Mouse (Mus musculus) heart, embryonic 14.5 days (tissue): ENCODE data around the gene 1700047I17Rik2. TPM values are rescaled to one million over a fixed set of nuclear protein-coding genes. Genes with fewer than 3 reads are reported as not detected.
"Not testable (repeated sequence)": the region's sequence is repeated elsewhere in the genome, so short reads cannot be mapped to it uniquely, and the experiment has no call there.

Source experiments
- ATAC-seq: fragments of 200-750 bp; cut with Nextera tagmentation; 2 replicates; pipeline ENCODE4 v1.8.0; 2017; ENCODE audit warnings: low read depth, moderate TSS enrichment; ENCODE audit not compliant: insufficient number of reproducible peaks, insufficient read depth, low FRiP score
- H3K27ac ChIP-seq, 2 experiments: fragments of 200-500 bp in 1 of 2; fragments of 300-500 bp in 1 of 2; sonication (generic) in 1 of 2; replicated peaks in 1 of 2; 2 replicates each; pipeline ENCODE4 v1.5.1; 2012 to 2014; ENCODE audit warnings: low read depth in 2 of 2, low read length in 2 of 2, control low read depth in 1 of 2, mild to moderate bottlenecking in 1 of 2, mixed read lengths in 1 of 2; ENCODE audit not compliant: control insufficient read depth in 1 of 2, insufficient read depth in 1 of 2
- H3K27me3 ChIP-seq: fragments of 300-500 bp; sonication (generic); 2 replicates; pipeline ENCODE4 v1.6.1; 2014; ENCODE audit warnings: mild to moderate bottlenecking, low read length, control low read depth; ENCODE audit not compliant: control insufficient read depth, insufficient read depth
- H3K36me3 ChIP-seq: fragments of 300-500 bp; sonication (generic); 2 replicates; pipeline ENCODE4 v1.6.1; 2014; ENCODE audit warnings: mild to moderate bottlenecking, control low read depth, low read length, mixed read lengths; ENCODE audit not compliant: control insufficient read depth, insufficient read depth
- H3K4me1 ChIP-seq, 2 experiments: fragments of 200-500 bp in 1 of 2; fragments of 300-500 bp in 1 of 2; sonication (generic) in 1 of 2; 2 replicates each; pipeline ENCODE4 v1.6.1; 2012 to 2014; ENCODE audit warnings: low read length in 2 of 2, control low read depth in 1 of 2, mixed read lengths in 1 of 2; ENCODE audit not compliant: control insufficient read depth in 2 of 2, insufficient read depth in 2 of 2
- H3K4me2 ChIP-seq: fragments of 300-500 bp; sonication (generic); 2 replicates; pipeline ENCODE4 v1.6.1; 2014; ENCODE audit warnings: mild to moderate bottlenecking, low read length
- H3K4me3 ChIP-seq, 2 experiments: fragments of 200-500 bp in 1 of 2; fragments of 300-500 bp in 1 of 2; sonication (generic) in 1 of 2; 2 replicates each; pipeline ENCODE4 v1.5.1; 2012 to 2014; ENCODE audit warnings: low read length in 2 of 2, mild to moderate bottlenecking in 2 of 2, control low read depth in 1 of 2, low read depth in 1 of 2, moderate library complexity in 1 of 2; ENCODE audit not compliant: control insufficient read depth in 1 of 2, insufficient read depth in 1 of 2
- H3K9ac ChIP-seq: fragments of 300-500 bp; sonication (generic); 2 replicates; pipeline ENCODE4 v1.6.1; 2014; ENCODE audit warnings: mild to moderate bottlenecking, low read length
- H3K9me3 ChIP-seq: fragments of 300-500 bp; sonication (generic); 2 replicates; pipeline ENCODE4 v1.6.1; 2016; ENCODE audit warnings: low read length, control low read depth; ENCODE audit not compliant: control insufficient read depth
- WGBS: fragments of 180-500 bp; shearing (Covaris S2); extraction: QIAGEN DNeasy Blood & Tissue Kit; methylation state at CpG from one replicate; pipeline ENCODE4 v1.1.7; 2014; 5-methylcytosine and 5-hydroxymethylcytosine counted together
- polyA plus RNA-seq: library from polyadenylated mRNA; unstranded; fragments of >200 nt; fragmentation: Nextera tagmentation; extraction: Ambion mirVana; gene quantifications from 2 replicates; pipeline ENCODE4 v1.2.1, GENCODE M21; 2014

The 1700047I17Rik2 gene
- 0.44 and 1.1 TPM in 2 replicates for polyA plus RNA-seq

DNA sequence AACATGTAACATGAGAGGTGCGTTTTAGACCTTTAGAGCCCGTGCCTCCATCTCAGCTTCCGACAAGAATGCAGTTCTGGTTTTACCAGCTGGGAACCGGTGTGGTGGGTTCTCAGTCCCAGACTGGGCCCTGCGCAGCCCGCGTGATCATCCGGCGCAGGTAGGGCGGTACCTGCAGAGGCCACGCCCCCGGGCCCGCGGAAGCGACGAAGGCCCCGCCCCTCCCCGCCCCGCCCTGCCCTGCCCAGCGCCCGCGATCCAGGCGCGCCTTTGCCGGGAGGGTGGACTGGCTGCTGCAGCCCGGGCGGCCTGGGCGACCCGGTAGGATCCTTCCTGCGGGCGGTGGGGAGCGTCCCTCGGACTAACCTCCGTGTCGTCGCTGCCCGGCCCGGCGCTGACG, at the start of gene 1700047I17Rik2:
Gene 1700047I17Rik2 (plus strand): TSS at position 287 of the 400 bp plus-strand sequence.
- WGBS = no CpG with 5 or more reads among the region's 40 CpGs
- H3K4me3 ChIP-seq, H3K27me3 ChIP-seq, H3K9ac ChIP-seq, H3K4me2 ChIP-seq, H3K36me3 ChIP-seq, H3K9me3 ChIP-seq, H3K27ac ChIP-seq, H3K4me1 ChIP-seq: not testable (repeated sequence)
- ATAC-seq = peak; percentile 97

- not testable (repeated sequence) for H3K9ac ChIP-seq, H3K36me3 ChIP-seq, H3K27ac ChIP-seq, H3K9me3 ChIP-seq, H3K4me2 ChIP-seq, H3K27me3 ChIP-seq, H3K4me1 ChIP-seq
- peak within 1 kb of the TSS; percentile 14 to 35; a peak in 2 of 4 replicates for H3K4me3 ChIP-seq
- ATAC-seq = peak; percentile 96
- WGBS = no CpG with 5 or more reads among the region's 57 CpGs
Measured at GRCm38 (mm10) chr12:55154559-55155448, 44.6 kb upstream of the 1700047I17Rik2 start, which contains the start of gene Srp54b. TSS of gene Srp54b (plus strand) at chr12:55155104.

DNA sequence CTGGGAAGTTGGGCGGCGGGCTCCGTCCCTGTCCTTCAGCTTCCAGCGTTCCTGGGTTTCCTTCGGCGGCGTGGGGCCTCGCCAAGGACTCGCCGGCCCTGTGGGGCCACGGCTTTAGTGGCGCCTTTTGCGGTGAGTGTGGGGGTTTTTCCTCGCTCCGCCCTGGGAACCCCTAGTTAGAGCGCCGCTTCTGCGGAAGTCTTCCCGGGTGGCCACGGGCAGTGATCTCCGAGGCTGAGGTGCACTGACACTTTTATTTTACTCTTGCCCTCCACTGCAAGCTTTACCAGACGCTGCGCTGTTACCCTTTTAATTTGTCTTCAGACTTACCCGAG, 44.0 kb upstream of the 1700047I17Rik2 start:
- 0% methylated on average over 8 of the region's 24 CpGs for WGBS
- H3K4me2 ChIP-seq, H3K36me3 ChIP-seq, H3K9ac ChIP-seq, H3K27me3 ChIP-seq, H3K4me1 ChIP-seq, H3K27ac ChIP-seq, H3K9me3 ChIP-seq: not testable (repeated sequence)
- H3K4me3 ChIP-seq = peak overlapping the region; percentile 14 to 35; a peak in 2 of 4 replicates
- peak; percentile 48; the same call in 1 of the 2 replicates for ATAC-seq

DNA sequence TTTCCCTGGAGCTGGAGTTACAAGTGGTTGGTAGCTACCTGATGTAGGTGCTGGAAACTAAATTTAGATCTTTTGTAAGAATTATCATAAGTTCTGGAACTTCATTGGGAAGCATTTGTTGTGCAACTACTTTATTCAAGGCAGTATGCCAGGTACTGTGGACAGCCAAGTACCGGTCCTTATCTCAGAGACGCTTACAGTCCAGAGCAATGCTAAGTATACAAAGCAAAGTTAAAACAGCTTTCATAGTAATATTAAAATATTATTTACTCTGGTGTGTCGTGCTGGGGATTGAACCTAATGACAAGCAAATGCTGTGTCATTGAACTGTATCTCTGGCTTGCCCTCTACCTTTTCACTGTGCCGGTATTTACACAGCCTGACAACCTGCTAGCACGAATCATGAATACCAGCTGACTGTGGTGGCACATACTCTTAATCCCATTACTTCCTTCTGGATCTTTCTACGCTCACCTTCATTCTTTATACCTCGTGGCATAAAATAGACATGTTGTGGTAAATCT, 32.3 kb upstream of the 1700047I17Rik2 start:
- WGBS = no CpG with 5 or more reads among the region's 7 CpGs

GRCm38 (mm10) chr12:55187686-55188085, 11.7 kb upstream of the 1700047I17Rik2 start:
- not testable (repeated sequence) for H3K36me3 ChIP-seq, H3K9ac ChIP-seq, H3K4me1 ChIP-seq, H3K9me3 ChIP-seq, H3K4me2 ChIP-seq, H3K27ac ChIP-seq, H3K27me3 ChIP-seq, H3K4me3 ChIP-seq, ATAC-seq
- no CpG with 5 or more reads among the region's 8 CpGs for WGBS

More for the DNA sequence above, 32.3 kb upstream of the 1700047I17Rik2 start:
- H3K36me3 ChIP-seq, H3K9ac ChIP-seq, H3K4me1 ChIP-seq, H3K9me3 ChIP-seq, H3K27ac ChIP-seq, H3K27me3 ChIP-seq, ATAC-seq, H3K4me2 ChIP-seq, H3K4me3 ChIP-seq: not testable (repeated sequence)

DNA sequence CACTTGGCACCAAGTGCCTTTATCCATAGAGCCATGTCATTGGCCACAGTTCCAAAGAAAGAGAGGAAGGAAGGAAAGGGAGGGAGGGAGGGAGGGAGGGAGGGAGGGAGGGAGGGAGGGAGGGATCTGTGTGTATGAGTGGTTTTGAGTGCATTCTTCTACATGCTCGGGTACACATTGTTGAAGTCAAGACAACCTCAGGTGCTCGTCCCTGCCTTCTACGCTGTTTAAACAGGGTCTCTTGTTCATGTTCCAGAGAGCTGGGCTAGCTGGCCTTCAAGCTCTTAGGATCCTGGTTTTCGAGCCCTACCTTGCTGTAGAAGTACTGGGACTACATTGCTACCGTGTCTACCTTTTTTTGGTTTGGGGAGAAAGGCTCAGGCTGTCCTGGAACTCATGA, 10.3 kb upstream of the 1700047I17Rik2 start:
- H3K9me3 ChIP-seq, H3K27ac ChIP-seq, H3K4me3 ChIP-seq, H3K27me3 ChIP-seq, H3K9ac ChIP-seq, H3K4me1 ChIP-seq, ATAC-seq, H3K36me3 ChIP-seq, H3K4me2 ChIP-seq: not testable (repeated sequence)
- WGBS = no CpG with 5 or more reads among the region's 5 CpGs

DNA sequence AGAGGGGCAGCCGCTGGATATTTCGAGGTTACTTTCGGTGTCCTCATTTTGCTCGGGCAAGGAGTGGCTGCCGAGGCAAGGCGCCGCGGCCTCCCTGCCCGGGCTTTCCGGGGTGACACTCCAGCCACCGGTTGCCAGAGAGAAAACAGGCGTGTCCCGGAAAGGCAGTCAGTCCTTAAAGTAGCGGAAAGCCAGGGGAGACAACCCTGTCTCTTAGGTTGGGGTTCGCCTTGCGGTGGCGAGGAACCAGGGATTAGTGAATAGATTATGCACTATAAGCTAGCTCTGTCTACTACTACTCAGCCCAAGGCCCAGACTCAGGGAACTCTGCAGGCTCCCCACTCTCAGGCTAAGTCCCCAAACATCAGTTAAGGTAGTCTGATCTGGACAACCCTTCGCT, 407 bp downstream of the 1700047I17Rik2 start:
- not testable (repeated sequence) for H3K4me2 ChIP-seq, H3K36me3 ChIP-seq, H3K9ac ChIP-seq, H3K4me3 ChIP-seq, H3K9me3 ChIP-seq, H3K4me1 ChIP-seq, H3K27ac ChIP-seq, H3K27me3 ChIP-seq
- no CpG with 5 or more reads among the region's 18 CpGs for WGBS
- ATAC-seq = peak; percentile 54
